Mouse (Mus musculus) brain, embryonic 14.5 days (tissue): Measurements from ENCODE around the gene Ninj2.

Source experiments
- CTCF ChIP-seq: fragments of 200-500 bp; IDR thresholded peaks from 2 replicates; pipeline ENCODE4 v1.5.1; 2012; ENCODE audit warnings: inconsistent platforms, mild to moderate bottlenecking, moderate library complexity, borderline replicate concordance; ENCODE audit not compliant: insufficient read depth, insufficient read length; ENCODE audit errors: extremely low read depth
- POLR2A ChIP-seq: fragments of 200-500 bp; IDR thresholded peaks from 2 replicates; pipeline ENCODE4 v1.6.1; 2012; ENCODE audit warnings: mild to moderate bottlenecking, inconsistent platforms, borderline replicate concordance; ENCODE audit not compliant: poor library complexity, insufficient read depth, insufficient read length, severe bottlenecking; ENCODE audit errors: extremely low read depth

DNA sequence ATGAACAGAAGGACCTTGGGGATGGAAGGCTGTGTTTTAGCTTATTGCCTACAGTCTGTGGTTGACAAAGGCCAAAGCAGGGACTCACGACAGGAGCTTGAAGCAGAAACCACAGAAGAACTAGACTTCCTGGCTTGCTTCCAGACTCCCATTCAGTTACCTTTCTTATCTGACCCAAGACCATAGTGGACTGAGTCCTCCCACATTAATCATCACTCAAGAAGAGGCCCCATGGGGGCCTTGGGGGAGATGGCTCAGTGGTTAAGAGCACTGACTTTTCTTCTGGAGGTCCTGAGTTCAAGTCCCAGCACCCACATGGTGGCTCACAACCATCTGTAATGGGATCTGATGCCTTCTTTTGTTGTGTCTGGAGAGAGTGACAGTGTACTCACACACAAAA lies 10.0 kb downstream of the Ninj2 start:
- TF ChIP-seq POLR2A (no peak), CTCF (no peak)
